Mouse (Mus musculus): Measurements from ENCODE around the gene Med24. TPM values are rescaled to one million over a fixed set of nuclear protein-coding genes. Genes with fewer than 3 reads are reported as not detected.

Gene Med24
- 140 and 153 TPM in 2 replicates for polyA plus RNA-seq (2012; rRNA removed)

DNA sequence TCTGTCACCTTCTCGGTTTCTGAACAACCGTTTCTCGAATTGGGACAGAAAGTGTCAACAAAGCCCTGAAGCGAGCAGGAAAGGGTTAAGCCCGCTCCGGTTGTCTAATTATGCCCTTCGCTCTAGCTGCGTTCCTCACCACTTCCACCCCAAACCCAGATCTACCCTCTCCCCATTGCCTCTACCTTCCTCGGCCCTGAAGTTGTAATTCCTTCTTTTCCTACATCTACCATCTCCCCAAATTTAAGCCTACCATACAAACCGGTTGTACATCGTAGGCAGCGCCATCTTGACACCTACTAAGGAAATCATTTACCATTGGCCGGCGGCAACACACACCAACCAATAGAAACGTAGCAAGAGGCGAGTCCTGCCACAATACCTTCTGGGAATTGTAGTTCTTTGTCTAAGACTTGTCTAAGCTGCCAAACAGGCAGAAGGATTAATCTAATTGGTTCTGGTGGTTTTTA, at the start of gene Med24:
Gene Med24 (minus strand): TSS at position 317 of the 470 bp plus-strand sequence.

GRCm38 (mm10) chr11:98774582-98775347, 45.5 kb upstream of the Med24 start, which contains the start of gene Nr1d1:
Nr1d1 (minus strand) TSS chr11:98775333.

GRCm38 (mm10) chr11:98740393-98741050, 11.3 kb upstream of the Med24 start, which contains the start of gene Thra:
Thra (plus strand) TSS chr11:98740638.

DNA sequence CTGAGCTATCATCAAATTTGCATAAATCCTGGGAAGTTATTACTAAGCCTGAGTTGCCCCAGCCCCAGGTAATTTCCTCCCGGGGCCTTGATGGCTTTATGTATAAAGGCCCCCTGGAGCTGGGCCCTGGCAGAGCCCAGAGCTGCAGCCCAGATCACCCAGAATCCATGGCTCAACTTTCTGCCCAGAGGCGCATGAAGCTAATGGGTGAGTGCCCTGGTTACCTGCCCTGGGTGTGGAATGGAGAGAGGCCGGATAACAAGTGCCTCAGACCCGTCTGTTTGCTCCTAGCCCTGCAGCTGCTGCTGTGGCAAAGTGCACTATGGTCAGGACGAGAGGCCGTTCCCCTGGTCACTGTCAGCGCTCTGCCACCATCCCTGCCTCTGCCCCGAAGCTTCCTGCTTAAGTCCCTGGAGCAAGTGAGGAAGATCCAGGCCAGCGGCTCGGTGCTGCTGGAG, 28.0 kb downstream of the Med24 start, which contains the start of gene Csf3:
Gene Csf3 (plus strand): TSS at position 51 of the 458 bp plus-strand sequence.

DNA sequence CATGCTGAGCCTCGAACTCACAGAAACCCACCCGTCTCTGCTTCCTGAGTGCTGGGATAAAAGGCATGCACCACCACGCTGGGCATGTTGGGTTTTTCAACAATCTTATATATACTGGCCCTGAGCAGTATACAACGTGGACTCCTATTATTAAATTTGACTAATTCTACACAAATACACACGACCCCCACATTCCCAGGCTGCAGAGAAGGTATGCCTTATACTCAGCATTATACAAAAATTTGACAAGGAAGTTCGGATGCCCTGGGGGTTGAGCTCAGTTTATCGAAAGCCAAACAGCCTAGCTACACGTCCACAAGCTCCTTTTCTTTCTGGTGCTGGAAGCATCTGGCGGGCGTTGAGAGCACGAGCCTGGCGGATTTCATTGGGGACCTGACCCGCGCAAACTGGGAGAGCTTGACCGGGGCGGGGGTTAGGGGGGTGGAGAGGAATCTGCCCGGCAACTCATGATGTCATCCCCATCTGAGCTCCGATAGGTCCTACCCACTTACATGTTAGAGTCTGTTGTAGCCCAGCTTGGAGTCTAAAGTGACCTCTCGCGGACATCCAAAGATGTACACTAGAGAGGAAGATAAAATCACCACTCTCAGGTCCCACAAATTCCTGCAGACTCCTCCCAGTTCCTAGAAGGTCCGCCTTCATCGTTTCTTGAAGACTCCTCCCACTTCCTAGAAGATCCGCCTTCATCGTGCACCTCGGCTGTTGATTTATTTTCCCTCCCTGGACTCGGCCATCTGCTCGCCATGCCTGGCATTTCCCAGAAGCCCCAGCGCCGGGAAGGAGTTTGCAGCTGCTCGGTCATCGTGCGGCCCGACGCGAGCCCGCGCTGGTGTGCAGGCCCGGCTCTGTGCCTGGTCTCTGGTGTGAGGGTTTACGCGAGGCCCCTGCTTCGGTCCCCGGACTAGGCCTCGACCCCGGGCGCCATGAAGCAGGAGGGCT, 47.2 kb downstream of the Med24 start, which contains the start of gene Psmd3:
Gene Psmd3 (plus strand): TSS at position 769 of the 960 bp plus-strand sequence.

DNA sequence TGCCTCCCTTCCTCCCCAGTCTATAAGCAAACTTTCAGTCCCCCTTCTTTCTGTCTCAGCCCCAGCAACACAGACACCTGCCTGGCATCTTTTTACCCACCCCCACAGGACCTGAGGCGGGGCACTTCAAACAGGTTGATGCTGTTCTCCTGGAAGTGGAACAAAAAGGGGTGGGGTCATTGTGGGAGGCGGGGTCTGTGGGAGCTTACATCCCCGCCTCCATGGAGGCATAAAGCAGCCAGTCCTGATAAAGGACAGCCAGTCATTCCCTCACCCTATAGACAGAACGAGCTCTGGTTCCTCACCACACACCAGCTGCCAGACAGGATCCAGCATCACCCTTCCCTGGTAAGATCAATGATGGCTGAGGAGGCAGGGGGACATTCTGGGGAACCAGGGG, 65.1 kb downstream of the Med24 start, which contains the start of gene Gsdma:
Gene Gsdma (plus strand): TSS at position 261 of the 400 bp plus-strand sequence.

Other genes starting within 250 kb of the Med24 start
- gene Ikzf3, start 183.4 kb downstream of the Med24 start, polyA plus RNA-seq (2012; rRNA removed) = 0.30 TPM in 1 of 2 replicates, not detected in the other
- 0.10 and 0.19 TPM in 2 replicates for gene Zpbp2, start 178.3 kb downstream of the Med24 start, polyA plus RNA-seq (2012; rRNA removed)
- gene Ormdl3, start 142.1 kb downstream of the Med24 start, polyA plus RNA-seq (2012; rRNA removed) = 86.2 and 88.2 TPM in 2 replicates
- not detected in 2 replicates for gene Lrrc3c, start 131.1 kb downstream of the Med24 start, polyA plus RNA-seq (2012; rRNA removed)
- 0.29 and 0.43 TPM in 2 replicates for gene Gm12355, start 103.8 kb downstream of the Med24 start, polyA plus RNA-seq (2012; rRNA removed)
- not detected in 2 replicates for gene Gsdma3, start 103.1 kb downstream of the Med24 start, polyA plus RNA-seq (2012; rRNA removed)
- gene Gsdma2, start 82.7 kb downstream of the Med24 start, polyA plus RNA-seq (2012; rRNA removed) = 0.04 TPM in 1 of 2 replicates, not detected in the other
- not detected in 2 replicates for gene Gsdma, start 65.1 kb downstream of the Med24 start, polyA plus RNA-seq (2012; rRNA removed)
- gene Psmd3, start 46.9 kb downstream of the Med24 start, polyA plus RNA-seq (2012; rRNA removed) = 191 and 196 TPM in 2 replicates
- gene Csf3, start 28.2 kb downstream of the Med24 start, polyA plus RNA-seq (2012; rRNA removed) = 0.08 TPM in 1 of 2 replicates, not detected in the other
- gene Thra, start 11.2 kb upstream of the Med24 start, polyA plus RNA-seq (2012; rRNA removed) = 555 and 616 TPM in 2 replicates
- 2.9 and 3.1 TPM in 2 replicates for gene Nr1d1, start 45.9 kb upstream of the Med24 start, polyA plus RNA-seq (2012; rRNA removed)
- gene Msl1, start 66.1 kb upstream of the Med24 start, polyA plus RNA-seq (2012; rRNA removed) = 108 and 118 TPM in 2 replicates
- 74.2 and 75.0 TPM in 2 replicates for gene Casc3, start 75.5 kb upstream of the Med24 start, polyA plus RNA-seq (2012; rRNA removed)
- gene Rapgefl1, start 107.3 kb upstream of the Med24 start, polyA plus RNA-seq (2012; rRNA removed) = 19.3 and 26.6 TPM in 2 replicates
- 11.4 and 11.6 TPM in 2 replicates for gene Wipf2, start 134.2 kb upstream of the Med24 start, polyA plus RNA-seq (2012; rRNA removed)
- gene Cdc6, start 178.4 kb upstream of the Med24 start, polyA plus RNA-seq (2012; rRNA removed) = 7.7 and 8.2 TPM in 2 replicates
- 10.6 and 16.7 TPM in 2 replicates for gene Rara, start 198.4 kb upstream of the Med24 start, polyA plus RNA-seq (2012; rRNA removed)